Mouse (Mus musculus): ENCODE data around the gene Eri2.

Eri2 gene

DNA sequence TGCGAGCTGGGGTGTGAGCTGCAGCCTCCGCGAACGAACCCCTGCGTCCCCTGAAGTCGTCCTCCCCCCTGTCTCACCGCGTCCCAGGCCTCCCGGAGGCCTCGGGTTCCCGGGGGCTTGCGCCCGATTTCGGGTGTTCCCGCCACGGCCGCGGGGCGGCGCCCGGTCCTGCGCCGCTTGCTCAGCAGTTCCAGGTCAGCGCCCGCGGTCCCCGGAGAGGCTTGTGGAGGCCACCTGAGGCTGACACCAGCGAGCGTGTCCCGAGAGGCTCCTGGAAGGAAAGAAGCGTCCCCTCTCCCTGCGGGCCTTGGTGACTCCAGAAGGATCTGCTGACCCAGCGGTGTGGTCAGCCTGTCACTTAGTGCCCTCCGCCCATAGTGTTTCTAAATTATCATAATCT, 49.5 kb downstream of the Eri2 start:
- in situ Hi-C loops (cut with MboI, MseI), result no loop called here

DNA sequence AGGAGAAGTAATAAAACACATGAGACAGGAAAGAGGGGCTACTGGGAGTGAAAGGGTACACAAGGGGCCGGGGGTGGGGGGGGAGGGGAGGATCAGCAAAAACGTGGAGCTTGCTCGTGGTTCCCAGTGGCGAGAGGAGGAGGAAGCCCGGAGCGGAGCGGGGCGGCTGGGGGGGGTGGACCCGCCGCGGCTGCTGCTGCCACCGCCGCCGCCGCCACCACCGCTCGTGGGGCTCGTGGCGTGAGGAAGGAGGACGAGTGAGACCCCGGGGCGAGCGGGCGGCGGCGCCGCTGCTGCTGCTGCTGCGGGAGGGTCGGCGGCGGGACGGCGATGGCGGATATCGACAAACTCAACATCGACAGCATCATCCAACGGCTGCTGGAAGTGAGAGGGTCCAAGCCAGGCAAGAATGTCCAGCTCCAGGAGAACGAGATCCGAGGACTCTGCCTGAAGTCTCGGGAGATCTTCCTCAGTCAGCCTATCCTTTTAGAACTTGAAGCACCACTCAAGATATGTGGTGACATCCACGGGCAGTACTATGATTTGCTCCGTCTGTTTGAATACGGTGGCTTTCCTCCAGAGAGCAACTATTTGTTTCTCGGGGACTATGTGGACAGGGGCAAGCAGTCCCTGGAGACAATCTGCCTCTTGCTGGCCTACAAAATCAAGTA, 53.9 kb downstream of the Eri2 start:
- in situ Hi-C loops (cut with MboI, MseI), result loop anchor here (10.0 kb wide), 1 partner anchor 305 kb away; no protein-coding TSS in a partner anchor

DNA sequence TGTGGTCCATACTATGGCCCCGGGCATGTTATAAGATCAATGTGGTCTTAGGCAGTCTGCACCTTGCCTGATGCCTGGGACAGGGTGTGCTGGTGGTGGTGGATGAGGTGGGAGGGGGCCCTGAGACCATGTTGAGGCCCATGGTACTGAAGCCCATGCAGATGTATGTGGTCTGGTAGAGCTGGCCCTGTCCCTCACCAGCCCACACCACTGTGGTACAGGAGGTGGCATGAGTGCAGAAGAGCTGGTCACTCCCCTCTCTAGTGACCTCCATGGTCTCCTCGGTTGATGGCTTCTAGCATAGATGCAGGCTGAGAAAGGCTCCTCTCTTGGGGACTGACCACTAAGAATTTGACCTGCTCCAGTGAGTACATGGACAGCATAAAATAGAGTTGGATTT, 55.0 kb downstream of the Eri2 start:
- in situ Hi-C loops (cut with MboI, MseI), result loop anchor here (10.0 kb wide), 1 partner anchor 306 kb away; no protein-coding TSS in a partner anchor

DNA sequence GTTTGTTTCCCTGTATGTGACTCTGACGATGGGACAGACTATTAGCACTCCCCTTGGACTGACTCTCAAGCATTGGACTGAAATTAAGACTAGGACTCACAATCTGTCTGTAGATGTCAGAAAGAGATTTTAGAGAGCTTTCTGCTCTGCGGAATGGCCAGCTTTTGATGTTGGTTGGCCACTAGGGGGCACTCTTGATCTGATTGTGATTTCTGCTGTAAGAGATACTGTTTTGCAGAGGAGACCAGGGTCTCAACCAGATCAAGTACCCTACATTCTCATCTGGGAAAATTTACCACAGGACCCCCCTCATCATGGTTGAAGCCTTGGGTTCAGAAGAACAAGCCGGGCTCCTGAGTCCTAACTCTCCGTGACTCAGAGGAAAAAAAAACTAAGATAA, 62.6 kb downstream of the Eri2 start:
- in situ Hi-C loops (cut with MboI, MseI), result loop anchor here (10.0 kb wide), 1 partner anchor 314 kb away; no protein-coding TSS in a partner anchor

DNA sequence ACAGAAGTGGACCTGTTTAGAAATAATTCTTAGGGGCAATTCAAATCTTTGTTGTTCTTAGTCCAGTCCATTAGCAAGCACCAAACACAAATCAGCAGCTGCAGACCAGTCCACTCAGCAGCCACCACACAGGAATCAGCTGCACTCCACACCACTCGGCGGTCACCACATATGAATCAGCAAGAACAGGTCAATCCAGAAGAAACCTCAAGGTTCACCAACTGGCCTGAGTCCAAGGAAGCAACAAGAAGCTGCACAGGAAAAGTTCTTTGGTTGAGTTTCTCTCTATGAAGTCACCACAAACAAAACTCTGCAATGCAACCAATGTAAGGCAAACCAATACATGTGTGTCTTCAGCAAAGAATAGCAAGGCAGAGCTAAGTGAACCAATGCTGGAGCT, 66.2 kb downstream of the Eri2 start:
- in situ Hi-C loops (cut with MboI, MseI), result no loop called here

DNA sequence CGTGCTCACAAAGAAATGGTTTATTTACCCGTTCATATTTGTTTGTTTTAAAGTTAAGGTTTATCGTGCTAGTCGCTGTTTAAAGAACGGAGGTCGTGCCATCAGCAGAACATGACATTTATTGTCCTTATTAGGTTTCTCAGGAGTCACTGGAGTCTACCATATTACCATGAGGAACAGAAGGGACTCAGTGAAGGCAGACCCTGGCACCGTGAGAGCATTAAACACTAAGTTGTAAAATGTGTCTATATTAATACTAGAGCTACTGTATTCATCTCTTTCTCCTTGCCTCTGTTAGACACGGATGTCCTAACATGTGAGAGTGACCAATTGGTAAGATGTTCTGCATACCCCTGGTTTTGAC, 72.9 kb downstream of the Eri2 start:
- in situ Hi-C loops (cut with MboI, MseI), result loop anchor here (25.0 kb wide), 2 partner anchors 916 to 984 kb away; partner anchors contain the start of genes Uqcrc2 and Vps35l

DNA sequence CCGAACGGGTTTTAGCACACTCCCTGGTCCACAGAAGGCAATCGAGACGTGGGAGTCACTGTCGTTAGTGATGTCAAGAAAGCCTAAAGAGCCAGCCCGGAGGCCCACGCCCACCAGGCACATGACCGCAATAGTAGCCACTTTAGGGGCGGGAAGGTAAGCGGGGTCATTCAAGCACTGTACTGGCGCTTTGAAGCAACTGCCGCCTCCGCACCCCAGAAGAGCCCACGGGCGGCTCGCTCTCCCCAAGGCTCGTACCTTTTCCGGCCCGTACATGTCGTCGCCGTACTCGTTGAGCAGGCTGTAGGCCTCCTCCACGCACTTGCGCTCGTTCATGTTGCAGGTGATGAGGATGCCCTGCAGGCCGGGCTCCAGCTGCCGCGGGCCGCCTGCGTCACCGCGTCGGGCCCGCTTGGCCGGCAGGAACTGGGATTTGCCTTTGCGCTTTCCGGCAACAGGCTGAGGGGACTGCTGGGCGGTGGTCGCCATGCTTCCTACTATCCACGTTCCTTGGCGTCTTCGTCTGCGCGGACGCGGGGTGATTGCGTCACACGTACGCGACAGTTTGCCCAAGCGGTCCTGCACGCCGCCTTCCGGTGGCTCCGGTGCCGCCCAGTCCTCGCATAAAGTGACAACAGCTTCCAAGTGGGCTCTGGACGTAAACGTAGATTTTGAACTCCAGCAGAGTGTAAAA, 73.5 kb downstream of the Eri2 start, which contains the start of gene Thumpd1:
TSS of gene Thumpd1 (minus strand) at position 546 of the 694 bp plus-strand sequence.
- in situ Hi-C loops (cut with MboI, MseI), result loop anchor here (25.0 kb wide), 2 partner anchors 917 to 983 kb away; partner anchors contain the start of genes Uqcrc2 and Vps35l
